Mouse (Mus musculus): Measurements from ENCODE around the gene Dnajb3. TPM values are rescaled to one million over a fixed set of nuclear protein-coding genes. Genes with fewer than 3 reads are reported as not detected.
"Not testable (repeated sequence)": the region's sequence is repeated elsewhere in the genome, so short reads cannot be mapped to it uniquely, and the experiment has no call there.

Gene Dnajb3
- total and polyA plus RNA-seq, 3 experiments, result not detected

GRCm38 (mm10) chr1:88186325-88186935 is 19.2 kb downstream of the Dnajb3 start:
- H3K4me1 ChIP-seq (ENCODE audit: control insufficient read depth in 1 of 2, insufficient read depth in 2 of 2), result no peaks in the 10 kb centered on the region
- H3K79me2 ChIP-seq (replicated peaks; ENCODE audit: control insufficient read depth, extremely low read depth, insufficient read depth, poor library complexity, severe bottlenecking), result no peaks in the 10 kb centered on the region
- DNase-seq (ENCODE audit: extremely low read depth), result no peak
- H3K27ac ChIP-seq (ENCODE audit: insufficient read depth, low read depth), result no peak overlapping the region
- no peak overlapping the region for H3K4me3 ChIP-seq (replicated peaks in 1 of 3; ENCODE audit: low read depth in 2 of 3, low read length in 2 of 3, poor library complexity in 1 of 3)
- no peaks in the 10 kb centered on the region for H3K9me3 ChIP-seq (replicated peaks; ENCODE audit: low read length)
- no peak for TF ChIP-seq USF2 (conservative IDR thresholded peaks at IDR 0.05; ENCODE audit: low read depth, low read length)
- TF ChIP-seq RCOR1 (conservative IDR thresholded peaks at IDR 0.05; ENCODE audit: low read depth, low read length), result no peak
- no peak for TF ChIP-seq ZC3H11A (IDR thresholded peaks at IDR 0.05; ENCODE audit: low read depth, low read length)
- no peak for TF ChIP-seq GABPA (IDR thresholded peaks at IDR 0.05; ENCODE audit: insufficient replicate concordance, low read depth, low read length)
- no peak for TF ChIP-seq JUN (IDR thresholded peaks at IDR 0.05; ENCODE audit: insufficient read depth, low read depth, low read length)
- TF ChIP-seq CTCF (conservative IDR thresholded peaks at IDR 0.05 in 1 of 2, IDR thresholded peaks at IDR 0.05 in 1 of 2; ENCODE audit: low read depth in 2 of 2, low read length in 2 of 2), result no peak
- TF ChIP-seq ZMIZ1 (IDR thresholded peaks at IDR 0.05; ENCODE audit: low read depth, low read length), result no peak
- no peak for TF ChIP-seq TBP (conservative IDR thresholded peaks at IDR 0.05; ENCODE audit: low read depth, low read length)
- TF ChIP-seq E2F4 (IDR thresholded peaks at IDR 0.05; ENCODE audit: insufficient replicate concordance, low read depth, low read length), result no peak
- no peak for TF ChIP-seq TCF12 (IDR thresholded peaks at IDR 0.05; ENCODE audit: low read depth, low read length)
- no peak for TF ChIP-seq NRF1 (IDR thresholded peaks at IDR 0.05; ENCODE audit: low read depth, low read length)
- no peak overlapping the region for H3K9ac ChIP-seq (ENCODE audit: insufficient read depth, low read depth)
- H3K36me3 ChIP-seq (replicated peaks in 1 of 2; ENCODE audit: control insufficient read depth in 1 of 2, insufficient read depth in 1 of 2, low read length in 1 of 2), result no peaks in the 10 kb centered on the region
- in situ Hi-C loops (cut with MboI; ENCODE audit: low pct_ligation_motif_present, low pct_unique_long_range_greater_than_20kb, low sequenced_read_pairs), result no loop called here
- dilution Hi-C loops (cut with MboI; ENCODE audit: extremely low pct_ligation_motif_present, extremely low pct_unique_long_range_greater_than_20kb, low sequenced_read_pairs), result no loop called here
- no peak overlapping the region for H3K4me2 ChIP-seq (ENCODE audit: insufficient read depth, low read depth, poor library complexity, severe bottlenecking)
- H3K27me3 ChIP-seq (replicated peaks), result no peaks in the 10 kb centered on the region

GRCm38 (mm10) chr1:88179657-88180056 is 25.9 kb downstream of the Dnajb3 start:
- DNase-seq (ENCODE audit: extremely low read depth), result no peak
- Histone ChIP-seq H3K4me1 (ENCODE audit: control insufficient read depth in 1 of 2, insufficient read depth in 2 of 2) (no peaks in the 10 kb centered on the region), H3K79me2 (replicated peaks; ENCODE audit: control insufficient read depth, extremely low read depth, insufficient read depth, poor library complexity, severe bottlenecking) (no peaks in the 10 kb centered on the region), H3K9ac (ENCODE audit: insufficient read depth, low read depth) (no peak overlapping the region), H3K4me2 (ENCODE audit: insufficient read depth, low read depth, poor library complexity, severe bottlenecking) (no peak overlapping the region), H3K4me3 (replicated peaks in 1 of 3; ENCODE audit: low read depth in 2 of 3, low read length in 2 of 3, poor library complexity in 1 of 3) (no peak overlapping the region), H3K27me3 (replicated peaks) (no peaks in the 10 kb centered on the region), H3K9me3 (replicated peaks; ENCODE audit: low read length) (peaks cover 10% of the 10 kb centered on the region), H3K36me3 (replicated peaks in 1 of 2; ENCODE audit: control insufficient read depth in 1 of 2, insufficient read depth in 1 of 2, low read length in 1 of 2) (no peaks in the 10 kb centered on the region), H3K27ac (ENCODE audit: insufficient read depth, low read depth) (no peak overlapping the region)
- in situ Hi-C loops (cut with MboI; ENCODE audit: low pct_ligation_motif_present, low pct_unique_long_range_greater_than_20kb, low sequenced_read_pairs) (no loop called here), dilution Hi-C loops (cut with MboI; ENCODE audit: extremely low pct_ligation_motif_present, extremely low pct_unique_long_range_greater_than_20kb, low sequenced_read_pairs) (no loop called here)
- TF ChIP-seq E2F4 (IDR thresholded peaks at IDR 0.05; ENCODE audit: insufficient replicate concordance, low read depth, low read length) (no peak), NELFE (IDR thresholded peaks at IDR 0.05; ENCODE audit: low read depth, low read length) (no peak), KAT2A (IDR thresholded peaks at IDR 0.05; ENCODE audit: insufficient replicate concordance, low read length) (no peak), MAZ (IDR thresholded peaks at IDR 0.05; ENCODE audit: low read depth, low read length) (no peak), NRF1 (IDR thresholded peaks at IDR 0.05; ENCODE audit: low read depth, low read length) (no peak), TCF12 (IDR thresholded peaks at IDR 0.05; ENCODE audit: low read depth, low read length) (no peak), GABPA (IDR thresholded peaks at IDR 0.05; ENCODE audit: insufficient replicate concordance, low read depth, low read length) (no peak), MAFK (IDR thresholded peaks at IDR 0.05; ENCODE audit: insufficient replicate concordance, low read length) (no peak), CHD1 (IDR thresholded peaks at IDR 0.05; ENCODE audit: low read depth, low read length) (no peak), ZMIZ1 (IDR thresholded peaks at IDR 0.05; ENCODE audit: low read depth, low read length) (no peak), BHLHE40 (IDR thresholded peaks at IDR 0.05; ENCODE audit: low read depth, low read length) (no peak), RAD21 (IDR thresholded peaks at IDR 0.05; ENCODE audit: low read depth, low read length) (no peak), USF2 (conservative IDR thresholded peaks at IDR 0.05; ENCODE audit: low read depth, low read length) (no peak), MEF2A (IDR thresholded peaks at IDR 0.05; ENCODE audit: borderline replicate concordance, low read depth, low read length) (no peak)

- H3K79me2 ChIP-seq (replicated peaks; ENCODE audit: control insufficient read depth, extremely low read depth, insufficient read depth, poor library complexity, severe bottlenecking); H3K4me2 ChIP-seq (ENCODE audit: insufficient read depth, low read depth, poor library complexity, severe bottlenecking); in situ Hi-C loops (cut with MboI; ENCODE audit: low pct_ligation_motif_present, low pct_unique_long_range_greater_than_20kb, low sequenced_read_pairs): not testable (repeated sequence)
These were observed 33.4 kb downstream of the Dnajb3 start for GRCm38 (mm10) chr1:88172190-88172589.

More at GRCm38 (mm10) chr1:88172190-88172589, 33.4 kb downstream of the Dnajb3 start:
- dilution Hi-C loops (cut with MboI; ENCODE audit: extremely low pct_ligation_motif_present, extremely low pct_unique_long_range_greater_than_20kb, low sequenced_read_pairs); H3K36me3 ChIP-seq (replicated peaks in 1 of 2; ENCODE audit: control insufficient read depth in 1 of 2, insufficient read depth in 1 of 2, low read length in 1 of 2); DNase-seq (ENCODE audit: extremely low read depth); H3K9me3 ChIP-seq (replicated peaks; ENCODE audit: low read length); H3K27me3 ChIP-seq (replicated peaks); H3K4me1 ChIP-seq (ENCODE audit: control insufficient read depth in 1 of 2, insufficient read depth in 2 of 2); H3K4me3 ChIP-seq (replicated peaks in 1 of 3; ENCODE audit: low read depth in 2 of 3, low read length in 2 of 3, poor library complexity in 1 of 3); H3K9ac ChIP-seq (ENCODE audit: insufficient read depth, low read depth); H3K27ac ChIP-seq (ENCODE audit: insufficient read depth, low read depth): not testable (repeated sequence)

All from CH12.LX (cell line).